In the genomic region with DNA sequence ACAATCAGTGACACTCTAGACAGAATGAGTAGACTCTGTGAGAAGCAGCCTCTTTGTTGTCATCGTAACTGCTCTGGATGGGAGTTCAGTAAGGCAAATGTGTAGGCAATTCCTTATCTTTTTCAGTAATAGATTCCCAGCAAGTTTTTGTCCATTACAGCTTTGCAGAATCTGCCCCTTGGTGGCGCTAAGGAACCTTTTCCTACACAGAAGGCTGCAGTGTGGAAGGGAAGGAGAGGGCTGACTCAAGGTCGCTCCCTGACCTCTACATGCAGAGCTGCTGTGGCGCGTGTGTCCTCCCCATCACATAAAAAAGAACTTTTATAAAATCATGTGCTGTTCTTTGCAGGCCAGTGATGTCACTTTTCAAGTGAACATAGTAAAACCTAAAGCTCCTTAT, we compare ENCODE assay signal across 13 mouse cellular contexts. TPM values are rescaled to one million over a fixed set of nuclear protein-coding genes. Genes with fewer than 3 reads are reported as not detected.
A peak's percentile ranks its signal among the peaks of the same experiment; 100 is the strongest.
DNase-seq lines count a peak whose midpoint lies in the region; ATAC-seq and TF ChIP-seq lines count a peak whose summit lies in the region.
"Had no signal": no experiment of that assay in that cellular context is flagged by ENCODE, and none has a peak within 500 bp of the region (broad histone marks: within the 10 kb centered on the region; RNA-seq: fewer than 3 reads in every experiment).

No protein-coding gene starts in this region.

- no peaks in the 10 kb centered on the region for H3K27me3 ChIP-seq in lung, postnatal 0 days (replicated peaks; ENCODE audit: insufficient read depth, low read length)
- H3K27me3 ChIP-seq in small intestine, adult 2 months (ENCODE audit: control insufficient read depth, insufficient read depth, low read length), result no peaks in the 10 kb centered on the region
- H3K27me3 ChIP-seq: lung, embryonic 15.5 days had no signal

- H3K36me3 ChIP-seq in lung, postnatal 0 days (ENCODE audit: insufficient read depth, low read length), result no peaks in the 10 kb centered on the region
- peaks cover 2% of the 10 kb centered on the region; the same call in 1 of the 2 replicates for H3K36me3 ChIP-seq in small intestine, adult 2 months (ENCODE audit: control insufficient read depth, insufficient read depth, low read length)

- TF ChIP-seq EP300 in lung, postnatal 0 days (IDR thresholded peaks at IDR 0.05), result no peak

- H3K4me3 ChIP-seq in lung, postnatal 0 days (ENCODE audit: low read depth, low read length), result no peak overlapping the region
- no peak overlapping the region for H3K4me3 ChIP-seq in small intestine, adult 2 months (ENCODE audit: low read depth, low read length)
- H3K4me3 ChIP-seq: lung, embryonic 15.5 days; myocyte had no signal

- peaks cover 1% of the 10 kb centered on the region; the same call in 1 of the 2 replicates for H3K4me1 ChIP-seq in lung, postnatal 0 days (ENCODE audit: insufficient read depth, low read depth, low read length)
- peaks cover 13% of the 10 kb centered on the region for H3K4me1 ChIP-seq in small intestine, adult 2 months (ENCODE audit: control insufficient read depth, insufficient read depth, insufficient read length, low read length)

- H3K4me2 ChIP-seq in lung, postnatal 0 days (replicated peaks; ENCODE audit: low read depth, low read length), result no peak overlapping the region
- H3K4me2 ChIP-seq: lung, embryonic 15.5 days had no signal

- H3K9me3 ChIP-seq in lung, postnatal 0 days (ENCODE audit: low read length), result no peaks in the 10 kb centered on the region
- H3K9me3 ChIP-seq: lung, embryonic 15.5 days had no signal

- peak; percentile 50 for TF ChIP-seq CTCF in lung, postnatal 0 days (IDR thresholded peaks at IDR 0.05)
- TF ChIP-seq CTCF in small intestine, adult 2 months (IDR thresholded peaks at IDR 0.05; ENCODE audit: extremely low read depth, insufficient read length, insufficient replicate concordance, low read depth, low read length), result peak; percentile 32; the same call in 1 of the 2 replicates

- peak; percentile 28 for DNase-seq in heart, postnatal 4 days
- DNase-seq in heart, adult 11 months, result no peak
- DNase-seq in lung, postnatal 0 days (ENCODE audit: low spot score), result no peak
- DNase-seq in lung, postnatal 10 days, result no peak
- peak; percentile 55 for DNase-seq in ZHBTc4 (ENCODE audit: low read depth, low spot score)
- no peak for DNase-seq in left cerebral cortex, postnatal 25 days (ENCODE audit: low spot score in 2 of 2)
- DNase-seq: gastrocnemius, postnatal 10 days; layer of hippocampus, adult 9-11 months had no signal

- no peak overlapping the region for H3K9ac ChIP-seq in lung, postnatal 0 days (replicated peaks; ENCODE audit: low read depth)
- H3K9ac ChIP-seq: lung, embryonic 15.5 days had no signal

- TF ChIP-seq POLR2A in small intestine, adult 2 months (IDR thresholded peaks at IDR 0.05; ENCODE audit: low read depth, low read length), result no peak

- intact Hi-C loops in left cerebral cortex, postnatal 25 days (cut with DNase I), result no loop called here

- H3K27ac ChIP-seq in lung, postnatal 0 days (ENCODE audit: low read length), result no peak overlapping the region
- H3K27ac ChIP-seq in small intestine, adult 2 months (ENCODE audit: insufficient read depth, low read depth, low read length), result no peak overlapping the region
- H3K27ac ChIP-seq: lung, embryonic 15.5 days had no signal

- 79% methylated on average over 5 of the region's 5 CpGs for WGBS in lung, postnatal 0 days
- WGBS in small intestine, adult 2 months, result 82% methylated on average over 5 of the region's 5 CpGs

- no peak for ATAC-seq in lung, postnatal 0 days
- ATAC-seq in granulocyte monocyte progenitor cell, adult 5-6 weeks (replicated peaks; ENCODE audit: poor library complexity, severe bottlenecking), result no peak

RNA-seq across cellular contexts. Expression of gene Nsl1, which starts 5.6 kb away (rescaled TPM):
- total RNA-seq in heart, postnatal 4 days (2021), result 1 to 10 TPM; 6.7 to 6.8 TPM
- polyA plus RNA-seq in lung, postnatal 0 days (2015; fragmentation: Nextera tagmentation; extraction: Ambion mirVana), result 1.5 and 1.8 TPM in 2 replicates
- 1.4 and 1.6 TPM in 2 replicates for polyA plus RNA-seq in small intestine, adult 2 months (2012; rRNA removed)
- total RNA-seq in granulocyte monocyte progenitor cell, adult 5-6 weeks (2014; fragmentation: Nextera tagmentation), result 11.1 and 12.6 TPM in 2 replicates
- 14.1 and 17.6 TPM in 2 replicates for total RNA-seq in granulocyte monocyte progenitor cell, adult 5-6 weeks (2017)
- total RNA-seq in left cerebral cortex, postnatal 25 days (2021), result under 1 TPM; 0.32 to 0.69 TPM

RNA-seq across cellular contexts. Expression of gene Tatdn3, which starts 5.6 kb away (rescaled TPM):
- total RNA-seq in heart, postnatal 4 days (2021), result 10 to 100 TPM; 19.4 to 23.5 TPM
- 10.5 and 11.9 TPM in 2 replicates for polyA plus RNA-seq in lung, postnatal 0 days (2015; fragmentation: Nextera tagmentation; extraction: Ambion mirVana)
- 0.65 and 2.0 TPM in 2 replicates for polyA plus RNA-seq in small intestine, adult 2 months (2012; rRNA removed)
- total RNA-seq in granulocyte monocyte progenitor cell, adult 5-6 weeks (2014; fragmentation: Nextera tagmentation), result 4.0 and 21.4 TPM in 2 replicates
- 9.3 and 12.5 TPM in 2 replicates for total RNA-seq in granulocyte monocyte progenitor cell, adult 5-6 weeks (2017)
- total RNA-seq in left cerebral cortex, postnatal 25 days (2021), result 10 to 100 TPM; 26.6 to 27.1 TPM

RNA-seq across cellular contexts. Expression of gene Batf3, which starts 29.3 kb away (rescaled TPM):
- total RNA-seq in heart, postnatal 4 days (2021), result 1 to 10 TPM; 1.7 to 1.8 TPM
- polyA plus RNA-seq in lung, postnatal 0 days (2015; fragmentation: Nextera tagmentation; extraction: Ambion mirVana), result 2.0 and 2.6 TPM in 2 replicates
- polyA plus RNA-seq in small intestine, adult 2 months (2012; rRNA removed), result 5.7 and 11.5 TPM in 2 replicates
- total RNA-seq in granulocyte monocyte progenitor cell, adult 5-6 weeks (2014; fragmentation: Nextera tagmentation), result not detected in 2 replicates
- total RNA-seq in granulocyte monocyte progenitor cell, adult 5-6 weeks (2017), result not detected in 2 replicates
- total RNA-seq in left cerebral cortex, postnatal 25 days (2021), result 1 to 10 TPM; 1.2 to 1.9 TPM

RNA-seq across cellular contexts. Expression of gene Spata45, which starts 31.9 kb away (rescaled TPM):
- total RNA-seq in heart, postnatal 4 days (2021), result not detected
- polyA plus RNA-seq in lung, postnatal 0 days (2015; fragmentation: Nextera tagmentation; extraction: Ambion mirVana), result not detected in 2 replicates
- not detected in 2 replicates for polyA plus RNA-seq in small intestine, adult 2 months (2012; rRNA removed)
- not detected in 2 replicates for total RNA-seq in granulocyte monocyte progenitor cell, adult 5-6 weeks (2014; fragmentation: Nextera tagmentation)
- not detected in 2 replicates for total RNA-seq in granulocyte monocyte progenitor cell, adult 5-6 weeks (2017)
- total RNA-seq in left cerebral cortex, postnatal 25 days (2021), result not detected
- total RNA-seq: gastrocnemius, postnatal 10 days; heart, postnatal 25 days had no signal
- polyA plus RNA-seq: lung, embryonic 15.5 days; myocyte had no signal

RNA-seq across cellular contexts. Expression of gene Flvcr1, which starts 42.4 kb away (rescaled TPM):
- total RNA-seq in heart, postnatal 4 days (2021), result 10 to 100 TPM; 12.6 to 13.0 TPM
- polyA plus RNA-seq in lung, postnatal 0 days (2015; fragmentation: Nextera tagmentation; extraction: Ambion mirVana), result 7.8 and 7.9 TPM in 2 replicates
- 37.3 and 86.3 TPM in 2 replicates for polyA plus RNA-seq in small intestine, adult 2 months (2012; rRNA removed)
- total RNA-seq in granulocyte monocyte progenitor cell, adult 5-6 weeks (2014; fragmentation: Nextera tagmentation), result 25.1 and 29.5 TPM in 2 replicates
- total RNA-seq in granulocyte monocyte progenitor cell, adult 5-6 weeks (2017), result 27.0 and 32.6 TPM in 2 replicates
- 10 to 100 TPM; 13.0 to 15.3 TPM for total RNA-seq in left cerebral cortex, postnatal 25 days (2021)

Comparison
In these comparisons a context has a peak if more than half of its experiments do, and no peak if none do; other contexts are left out.
1. DNase-seq: peak in heart, postnatal 4 days (single experiment) and ZHBTc4 (single experiment); none in heart, adult 11 months (single experiment), lung, postnatal 0 days (single experiment), lung, postnatal 10 days (single experiment) and left cerebral cortex, postnatal 25 days (0 of 2).
2. RNA of gene Nsl1, which starts 5.6 kb away (total RNA-seq): 11.1 to 17.6 TPM in granulocyte monocyte progenitor cell, adult 5-6 weeks and 6.7 to 6.8 TPM in heart, postnatal 4 days; 0.32 to 0.69 TPM in left cerebral cortex, postnatal 25 days; every median in the first group is over 4 times any median in the second.